Mouse (Mus musculus) intestine, embryonic 14.5 days (tissue): Measurements from ENCODE around the gene Srl. TPM values are rescaled to one million over a fixed set of nuclear protein-coding genes. Genes with fewer than 3 reads are reported as not detected.

ENCODE experiments used
- ATAC-seq: fragments of 200-750 bp; cut with Nextera tagmentation; replicated peaks from 2 replicates; pipeline ENCODE4 v1.8.0; 2017; ENCODE audit warnings: low read depth, moderate number of reproducible peaks, moderate TSS enrichment, moderate library complexity; ENCODE audit not compliant: low FRiP score, low TSS enrichment
- DNase-seq: peaks from one replicate; pipeline ENCODE4 v3.0.0-alpha.2; 2018; ENCODE audit warnings: low spot score
- H3K27ac ChIP-seq: fragments of 300-500 bp; sonication (generic); 2 replicates; pipeline ENCODE4 v1.5.1; 2014; ENCODE audit warnings: low read depth, mild to moderate bottlenecking, control low read depth
- H3K27me3 ChIP-seq: fragments of 300-500 bp; sonication (generic); replicated peaks from 2 replicates; pipeline ENCODE4 v1.6.1; 2014; ENCODE audit warnings: low read length, control low read depth; ENCODE audit not compliant: control insufficient read depth, insufficient read depth
- H3K36me3 ChIP-seq: fragments of 300-500 bp; sonication (generic); 2 replicates; pipeline ENCODE4 v1.6.1; 2014; ENCODE audit warnings: low read length, control low read depth; ENCODE audit not compliant: control insufficient read depth, insufficient read depth
- H3K4me1 ChIP-seq: fragments of 300-500 bp; sonication (generic); replicated peaks from 2 replicates; pipeline ENCODE4 v1.6.1; 2014; ENCODE audit warnings: low read length, control low read depth, mixed read lengths; ENCODE audit not compliant: control insufficient read depth, insufficient read depth
- H3K4me2 ChIP-seq: fragments of 300-500 bp; sonication (generic); 2 replicates; pipeline ENCODE4 v1.6.1; 2014; ENCODE audit warnings: low read length
- H3K4me3 ChIP-seq: fragments of 300-500 bp; sonication (generic); 2 replicates; pipeline ENCODE4 v1.5.1; 2014; ENCODE audit warnings: low read depth, low read length, control low read depth, mixed read lengths
- H3K9ac ChIP-seq: fragments of 300-500 bp; sonication (generic); 2 replicates; pipeline ENCODE4 v1.6.1; 2014; ENCODE audit warnings: mild to moderate bottlenecking, low read length
- H3K9me3 ChIP-seq: fragments of 300-500 bp; sonication (generic); 2 replicates; pipeline ENCODE4 v1.6.1; 2016; ENCODE audit warnings: low read length, control low read depth; ENCODE audit not compliant: control insufficient read depth
- WGBS: fragments of 180-500 bp; shearing (Covaris S2); extraction: QIAGEN DNeasy Blood & Tissue Kit; methylation state at CpG from one replicate; pipeline ENCODE4 v1.1.7; 2014; 5-methylcytosine and 5-hydroxymethylcytosine counted together
- polyA plus RNA-seq: library from polyadenylated mRNA; unstranded; fragments of >200 nt; fragmentation: Nextera tagmentation; extraction: Ambion mirVana; gene quantifications from 2 replicates; pipeline ENCODE4 v1.2.1, GENCODE M21; 2014

Srl gene
- polyA plus RNA-seq, 1 experiment from 2014 or later: 13.1 TPM

DNA sequence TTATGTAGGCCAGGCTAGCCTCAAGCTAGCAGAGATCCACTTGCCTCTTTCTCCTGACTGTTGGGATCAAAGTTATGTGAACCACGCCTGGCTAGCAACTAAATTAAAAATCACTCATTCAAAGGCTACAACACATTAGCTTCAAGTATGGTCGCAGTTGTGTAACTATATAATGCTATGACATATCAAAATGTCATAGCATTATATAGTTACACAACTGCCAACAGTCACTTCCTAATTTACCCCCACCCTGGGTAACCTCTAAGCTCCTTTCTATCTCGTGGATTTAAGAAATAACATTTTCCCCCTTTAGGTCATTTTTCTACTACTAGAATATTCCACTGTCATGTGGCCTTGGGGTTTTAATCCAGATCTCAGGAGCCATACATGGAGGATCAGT, 83.7 kb downstream of the Srl start:
- no peak overlapping the region for H3K4me3 ChIP-seq
- H3K9me3 ChIP-seq: no peaks in the 10 kb centered on the region
- no peaks in the 10 kb centered on the region for H3K27me3 ChIP-seq
- ATAC-seq (no peak), DNase-seq (no peak)
- no peaks in the 10 kb centered on the region for H3K4me1 ChIP-seq
- no peak overlapping the region for H3K27ac ChIP-seq
- no peaks in the 10 kb centered on the region for H3K36me3 ChIP-seq
- H3K4me2 ChIP-seq: no peak overlapping the region
- no peak overlapping the region for H3K9ac ChIP-seq
- 82% methylated on average over 3 of the region's 3 CpGs for WGBS

DNA sequence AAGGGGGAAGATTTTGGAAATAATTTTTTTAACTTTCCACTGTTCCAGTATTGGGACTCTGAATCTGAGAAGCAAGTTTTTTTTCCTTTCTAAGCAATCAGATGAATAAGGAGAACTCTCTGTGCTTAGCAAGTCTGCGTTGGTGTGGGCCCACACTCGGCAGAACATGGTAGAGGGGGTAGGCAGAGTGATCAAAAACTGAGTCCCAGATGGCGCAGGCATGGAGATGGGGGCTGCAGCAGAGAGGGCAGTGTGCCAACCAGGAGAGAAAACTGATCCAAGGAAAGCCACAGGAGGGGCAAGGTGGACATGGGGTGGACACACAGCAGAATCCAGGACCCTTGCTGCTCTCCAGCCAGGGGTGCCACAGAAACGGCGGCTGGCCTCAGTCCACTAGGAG, 85.2 kb downstream of the Srl start:
- no peaks in the 10 kb centered on the region for H3K9me3 ChIP-seq
- no peaks in the 10 kb centered on the region for H3K36me3 ChIP-seq
- ATAC-seq (no peak), DNase-seq (no peak)
- no peak overlapping the region for H3K27ac ChIP-seq
- H3K4me2 ChIP-seq: no peak overlapping the region
- 83% methylated on average over 5 of the region's 5 CpGs for WGBS
- no peak overlapping the region for H3K9ac ChIP-seq
- no peaks in the 10 kb centered on the region for H3K27me3 ChIP-seq
- no peak overlapping the region for H3K4me3 ChIP-seq
- H3K4me1 ChIP-seq: no peaks in the 10 kb centered on the region

DNA sequence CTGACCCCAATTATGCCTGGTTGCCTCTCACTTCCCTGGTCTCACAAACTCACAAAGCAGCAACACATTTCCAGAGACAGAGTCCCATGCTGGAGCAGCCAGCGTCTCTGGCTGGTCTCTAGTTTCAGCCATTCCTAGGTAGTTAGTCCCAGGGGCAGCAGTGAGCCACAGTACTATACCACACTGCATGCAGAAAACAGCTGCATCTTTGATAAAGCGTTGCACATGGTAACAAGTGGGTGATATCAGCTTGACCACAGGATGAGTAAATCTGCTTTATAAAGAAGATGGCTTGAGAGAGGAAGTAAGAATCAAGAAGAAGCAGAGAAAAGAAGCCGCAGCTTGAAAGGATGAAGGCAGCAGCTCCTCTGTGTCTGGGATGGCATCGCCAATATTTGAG, 85.9 kb downstream of the Srl start:
- Histone ChIP-seq H3K27ac (no peak overlapping the region), H3K36me3 (no peaks in the 10 kb centered on the region), H3K9ac (no peak overlapping the region), H3K27me3 (no peaks in the 10 kb centered on the region), H3K4me3 (no peak overlapping the region), H3K9me3 (no peaks in the 10 kb centered on the region), H3K4me1 (no peaks in the 10 kb centered on the region), H3K4me2 (no peak overlapping the region)
- WGBS: 83% methylated on average over 4 of the region's 4 CpGs
- DNase-seq (no peak), ATAC-seq (no peak)

- Histone ChIP-seq H3K27ac (no peak overlapping the region), H3K9ac (no peak overlapping the region), H3K4me1 (no peaks in the 10 kb centered on the region), H3K27me3 (no peaks in the 10 kb centered on the region), H3K9me3 (no peaks in the 10 kb centered on the region), H3K36me3 (no peaks in the 10 kb centered on the region), H3K4me2 (no peak overlapping the region), H3K4me3 (no peak overlapping the region)
- WGBS: 83% methylated on average over 7 of the region's 7 CpGs
- ATAC-seq: no peak
- no peak for DNase-seq
These were observed 87.1 kb downstream of the Srl start for GRCm38 (mm10) chr16:4454563-4454962.

DNA sequence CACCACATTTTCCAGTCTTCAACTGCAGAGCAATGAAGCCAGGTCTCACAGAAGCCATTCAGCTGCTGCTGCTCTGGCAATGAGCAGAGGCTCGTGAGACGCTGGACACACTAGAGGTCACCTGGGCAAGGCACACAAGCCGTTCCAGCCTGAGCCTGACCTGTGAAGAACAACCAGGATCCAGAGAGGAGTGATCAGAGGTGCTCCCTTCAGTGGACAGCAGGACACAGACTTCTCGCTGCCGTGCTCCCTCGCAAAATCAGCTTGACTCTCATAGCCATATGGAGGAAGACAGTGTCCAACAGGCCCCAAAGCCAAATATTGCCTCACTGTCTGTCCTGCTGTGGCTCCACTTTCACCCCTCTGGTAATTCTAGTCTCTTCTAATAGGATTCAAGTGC, 92.2 kb downstream of the Srl start:
- no peak for ATAC-seq
- Histone ChIP-seq H3K4me1 (no peaks in the 10 kb centered on the region), H3K9me3 (no peaks in the 10 kb centered on the region), H3K36me3 (no peaks in the 10 kb centered on the region), H3K27ac (no peak overlapping the region), H3K4me2 (no peak overlapping the region), H3K4me3 (no peak overlapping the region), H3K9ac (no peak overlapping the region), H3K27me3 (no peaks in the 10 kb centered on the region)
- WGBS: 82% methylated on average over 6 of the region's 6 CpGs
- DNase-seq: no peak

DNA sequence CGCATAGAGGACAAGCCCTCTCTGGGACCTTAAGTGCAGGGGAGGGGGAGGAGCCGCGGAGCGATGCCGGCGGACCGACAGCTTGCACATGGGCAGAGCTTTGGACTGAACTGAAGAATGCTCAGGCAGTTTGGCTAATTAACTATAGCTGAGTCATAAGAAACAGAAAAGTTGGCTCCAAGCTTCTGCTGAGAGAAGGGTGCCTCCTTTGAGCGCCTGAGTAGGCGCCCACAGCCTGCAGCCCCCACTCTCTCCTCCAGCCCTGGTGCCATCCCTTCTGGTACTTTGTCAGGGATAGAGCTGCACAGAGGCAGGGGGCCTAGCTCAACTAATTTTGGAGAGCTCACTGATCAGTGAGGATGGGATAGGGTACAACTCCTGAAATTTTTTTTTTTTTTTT, 93.4 kb downstream of the Srl start:
- H3K4me1 ChIP-seq: no peaks in the 10 kb centered on the region
- H3K9me3 ChIP-seq: no peaks in the 10 kb centered on the region
- H3K27me3 ChIP-seq: no peaks in the 10 kb centered on the region
- no peak overlapping the region for H3K4me2 ChIP-seq
- ATAC-seq (no peak), DNase-seq (no peak)
- WGBS: 55% methylated on average over 9 of the region's 9 CpGs
- no peak overlapping the region for H3K9ac ChIP-seq
- no peak overlapping the region for H3K27ac ChIP-seq
- no peaks in the 10 kb centered on the region for H3K36me3 ChIP-seq
- H3K4me3 ChIP-seq: no peak overlapping the region

- no peaks in the 10 kb centered on the region for H3K27me3 ChIP-seq
- H3K36me3 ChIP-seq: no peaks in the 10 kb centered on the region
- no peak overlapping the region for H3K4me3 ChIP-seq
- H3K9me3 ChIP-seq: no peaks in the 10 kb centered on the region
- no peak overlapping the region for H3K4me2 ChIP-seq
- H3K4me1 ChIP-seq: no peaks in the 10 kb centered on the region
- no peak for ATAC-seq
- DNase-seq: no peak
- H3K27ac ChIP-seq: no peak overlapping the region
- no peak overlapping the region for H3K9ac ChIP-seq
- WGBS: 32% methylated on average over 4 of the region's 4 CpGs
These were observed 95.2 kb downstream of the Srl start for GRCm38 (mm10) chr16:4446395-4446794.

DNA sequence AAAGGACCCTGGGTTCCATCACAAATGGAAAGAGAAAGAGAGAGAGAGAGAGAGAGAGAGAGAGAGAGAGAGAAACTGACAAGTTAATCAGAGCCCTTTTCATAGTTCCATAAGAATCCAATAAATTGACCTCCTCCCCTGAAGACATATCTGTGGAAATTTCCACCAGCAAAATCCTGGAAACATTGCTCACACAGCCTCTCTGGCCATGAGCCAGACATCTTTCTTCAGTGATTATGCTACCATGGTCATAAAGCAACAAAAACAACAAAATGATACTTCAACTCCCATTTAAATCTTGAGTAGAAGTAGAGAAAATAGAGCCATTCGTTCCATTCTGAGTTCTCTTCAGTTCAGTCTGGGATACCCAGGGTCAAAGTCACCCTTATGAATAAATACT, 97.2 kb downstream of the Srl start:
- no peaks in the 10 kb centered on the region for H3K36me3 ChIP-seq
- H3K4me1 ChIP-seq: no peaks in the 10 kb centered on the region
- H3K9me3 ChIP-seq: no peaks in the 10 kb centered on the region
- no peak for DNase-seq
- H3K9ac ChIP-seq: no peak overlapping the region
- 71% methylated on average over 1 of the region's 1 CpGs for WGBS
- H3K27me3 ChIP-seq: no peaks in the 10 kb centered on the region
- H3K4me3 ChIP-seq: no peak overlapping the region
- no peak for ATAC-seq
- no peak overlapping the region for H3K4me2 ChIP-seq
- H3K27ac ChIP-seq: no peak overlapping the region

DNA sequence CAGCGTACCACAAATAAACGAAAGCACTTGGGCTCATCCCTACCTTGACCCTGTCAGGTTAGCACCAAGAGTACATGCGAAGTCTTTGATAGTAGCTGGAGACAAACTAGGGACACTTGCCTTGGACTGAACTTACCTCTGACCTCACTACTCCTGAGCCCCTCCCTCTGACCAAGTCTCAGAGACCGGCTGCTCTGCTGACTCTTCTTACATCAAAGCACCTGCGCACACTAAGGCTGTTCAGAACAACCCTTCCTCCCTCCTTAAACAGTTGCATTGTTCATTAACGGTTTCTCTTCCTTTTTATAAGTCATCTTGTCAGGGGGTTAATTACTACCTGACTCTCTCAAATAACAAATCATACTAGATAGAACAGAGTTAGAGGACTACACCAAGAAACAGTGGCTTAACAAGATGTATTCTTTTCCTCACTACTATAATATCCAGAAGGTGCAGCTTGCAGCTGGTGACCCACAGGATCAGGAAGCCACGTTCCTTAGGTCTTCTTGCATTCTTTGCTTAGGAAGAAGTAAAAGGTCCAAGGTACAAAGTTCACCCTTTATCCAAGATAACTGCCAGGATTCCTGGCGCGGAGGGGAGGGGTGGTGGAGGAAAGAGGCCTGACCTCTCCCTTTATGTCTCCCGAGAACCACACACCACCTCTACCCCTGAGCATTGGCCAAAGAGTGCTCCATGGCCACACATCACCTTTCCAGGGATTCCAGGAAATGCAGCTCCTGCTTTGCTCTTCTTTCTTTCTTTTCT, 102.1 kb downstream of the Srl start:
- Histone ChIP-seq H3K4me1 (no peaks in the 10 kb centered on the region), H3K9ac (no peak overlapping the region), H3K4me2 (no peak overlapping the region), H3K27ac (no peak overlapping the region), H3K36me3 (no peaks in the 10 kb centered on the region), H3K27me3 (no peaks in the 10 kb centered on the region), H3K4me3 (no peak overlapping the region), H3K9me3 (no peaks in the 10 kb centered on the region)
- 54% methylated on average over 10 of the region's 10 CpGs for WGBS
- ATAC-seq: peak; percentile 64; the same call in 1 of the 2 replicates
- no peak for DNase-seq
